Mouse (Mus musculus): ENCODE results near the gene Ttc28.

DNA sequence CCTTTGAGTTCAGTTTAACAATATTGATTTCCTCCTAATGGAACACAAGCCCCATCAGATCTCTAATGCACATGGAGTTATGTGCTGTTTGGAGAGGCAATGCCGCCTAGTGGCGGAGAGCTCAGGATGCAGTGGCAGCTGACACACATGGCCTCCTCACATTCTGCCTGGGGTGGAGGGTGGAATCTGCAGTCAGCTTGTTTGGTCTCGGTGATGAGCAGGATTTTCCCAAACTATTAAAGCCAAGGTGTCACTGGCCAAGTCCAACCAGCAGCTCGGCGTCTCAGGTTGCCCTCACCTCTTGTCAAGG is 329.0 kb downstream of the Ttc28 start:
- TF ChIP-seq GATA1 (IDR thresholded peaks at IDR 0.05; ENCODE audit: borderline replicate concordance, low read length), result no peak
- TF ChIP-seq FLI1 (IDR thresholded peaks at IDR 0.05; ENCODE audit: low read length), result no peak
